Mouse (Mus musculus) MEL (cell line): ENCODE data around the gene Zmat1. TPM values are rescaled to one million over a fixed set of nuclear protein-coding genes. Genes with fewer than 3 reads are reported as not detected.
A peak's percentile ranks its signal among the peaks of the same experiment; 100 is the strongest.

ENCODE experiments used
- DNase-seq: peaks from one replicate; pipeline ENCODE4 v3.0.0; 2011; ENCODE audit warnings: low read depth, low spot score
- H3K27ac ChIP-seq: 2 replicates; pipeline ENCODE4 v1.5.1; 2012; ENCODE audit warnings: low read depth, mild to moderate bottlenecking, control low read depth, low read length, moderate library complexity; ENCODE audit not compliant: control insufficient read depth
- H3K27me3 ChIP-seq, 2 experiments: fragments of 150-350 bp in 1 of 2; sonication (generic) in 1 of 2; 2 replicates each; pipeline ENCODE4 v1.6.1; 2012; ENCODE audit warnings: low read length in 2 of 2, mild to moderate bottlenecking in 2 of 2, improper control_type of control experiment in 1 of 2, moderate library complexity in 1 of 2; ENCODE audit not compliant: insufficient read depth in 2 of 2, control insufficient read depth in 1 of 2
- H3K36me3 ChIP-seq, 2 experiments: 2 replicates each; pipeline ENCODE4 v1.6.1; 2012 to 2014; ENCODE audit warnings: low read length in 2 of 2, improper control_type of control experiment in 1 of 2, inconsistent platforms in 1 of 2, mild to moderate bottlenecking in 1 of 2; ENCODE audit not compliant: insufficient read depth in 2 of 2, control insufficient read depth in 1 of 2
- H3K4me1 ChIP-seq, 2 experiments: fragments of 150-350 bp in 1 of 2; sonication (generic) in 1 of 2; 2 replicates each; pipeline ENCODE4 v1.6.1; 2012; ENCODE audit warnings: low read length in 2 of 2, improper control_type of control experiment in 1 of 2, mild to moderate bottlenecking in 1 of 2; ENCODE audit not compliant: insufficient read depth in 2 of 2, control insufficient read depth in 1 of 2
- H3K4me3 ChIP-seq, 2 experiments: fragments of 150-350 bp in 1 of 2; sonication (generic) in 1 of 2; 2 replicates each; pipeline ENCODE4 v1.5.1; 2012; ENCODE audit warnings: low read depth in 2 of 2, low read length in 2 of 2, mild to moderate bottlenecking in 2 of 2, moderate library complexity in 2 of 2, control low read depth in 1 of 2, improper control_type of control experiment in 1 of 2; ENCODE audit not compliant: control insufficient read depth in 1 of 2, insufficient read depth in 1 of 2
- H3K79me2 ChIP-seq: 2 replicates; pipeline ENCODE4 v1.6.1; 2012; ENCODE audit warnings: mild to moderate bottlenecking, low read length, moderate library complexity; ENCODE audit not compliant: control insufficient read depth, poor library complexity, insufficient read depth
- H3K9ac ChIP-seq: 2 replicates; pipeline ENCODE4 v1.6.1; 2012; ENCODE audit warnings: low read depth, mild to moderate bottlenecking, control low read depth, low read length, moderate library complexity; ENCODE audit not compliant: control insufficient read depth, poor library complexity, severe bottlenecking
- H3K9me3 ChIP-seq: fragments of 150-350 bp; sonication (generic); replicated peaks from 2 replicates; pipeline ENCODE4 v1.6.1; 2012; ENCODE audit warnings: mild to moderate bottlenecking, low read length, improper control_type of control experiment, moderate library complexity; ENCODE audit not compliant: insufficient read depth
- CTCF ChIP-seq, 3 experiments: IDR thresholded peaks in 2 of 3; conservative IDR thresholded peaks in 1 of 3; 2 replicates each; pipeline ENCODE4 v1.5.1; 2011 to 2012; ENCODE audit warnings: low read length in 3 of 3, low read depth in 2 of 3, mild to moderate bottlenecking in 2 of 3, improper control_type of control experiment in 1 of 3, inconsistent platforms in 1 of 3, mixed read lengths in 1 of 3, moderate library complexity in 1 of 3; ENCODE audit not compliant: control insufficient read depth in 1 of 3, insufficient read depth in 1 of 3, poor library complexity in 1 of 3, severe bottlenecking in 1 of 3
- EP300 ChIP-seq, 2 experiments: IDR thresholded peaks; 2 replicates each; pipeline ENCODE4 v1.6.1; 2011; ENCODE audit warnings: improper control_type of control experiment in 2 of 2, low read length in 2 of 2, low read depth in 1 of 2, mild to moderate bottlenecking in 1 of 2
- JUND ChIP-seq: IDR thresholded peaks from 2 replicates; pipeline ENCODE4 v1.6.1; 2011; ENCODE audit warnings: low read depth, mild to moderate bottlenecking, improper control_type of control experiment, low read length
- MAFK ChIP-seq: IDR thresholded peaks from 2 replicates; pipeline ENCODE4 v1.6.1; 2011; ENCODE audit warnings: low read depth, mild to moderate bottlenecking, low read length, improper control_type of control experiment, borderline replicate concordance
- MAX ChIP-seq: IDR thresholded peaks from 2 replicates; pipeline ENCODE4 v1.6.1; 2011; ENCODE audit warnings: low read length, improper control_type of control experiment
- MAZ ChIP-seq: IDR thresholded peaks from 2 replicates; pipeline ENCODE4 v1.6.1; 2012; ENCODE audit warnings: low read depth, mild to moderate bottlenecking, inconsistent platforms, low read length, improper control_type of control experiment
- NRF1 ChIP-seq: IDR thresholded peaks from 2 replicates; pipeline ENCODE4 v1.6.1; 2014; ENCODE audit warnings: low read depth, mild to moderate bottlenecking, inconsistent platforms, low read length, improper control_type of control experiment, moderate library complexity; ENCODE audit not compliant: poor library complexity, insufficient read depth, severe bottlenecking
- POLR2A ChIP-seq, 2 experiments: IDR thresholded peaks; 2 replicates each; pipeline ENCODE4 v1.6.1; 2011 to 2012; ENCODE audit warnings: low read length in 2 of 2, mild to moderate bottlenecking in 2 of 2, control low read depth in 1 of 2, improper control_type of control experiment in 1 of 2, low read depth in 1 of 2, moderate library complexity in 1 of 2; ENCODE audit not compliant: control insufficient read depth in 1 of 2, insufficient read depth in 1 of 2, poor library complexity in 1 of 2
- RAD21 ChIP-seq: IDR thresholded peaks from 2 replicates; pipeline ENCODE4 v1.6.1; 2011; ENCODE audit warnings: mild to moderate bottlenecking, low read depth, low read length, improper control_type of control experiment
- RCOR1 ChIP-seq: IDR thresholded peaks from 2 replicates; pipeline ENCODE4 v1.6.1; 2012; ENCODE audit warnings: low read depth, mild to moderate bottlenecking, inconsistent platforms, low read length, improper control_type of control experiment
- SMC3 ChIP-seq: IDR thresholded peaks from 2 replicates; pipeline ENCODE4 v1.6.1; 2011; ENCODE audit warnings: low read depth, low read length, improper control_type of control experiment
- TBP ChIP-seq: IDR thresholded peaks from 2 replicates; pipeline ENCODE4 v1.8.0; 2011; ENCODE audit warnings: low read depth, low read length, improper control_type of control experiment
- USF1 ChIP-seq: IDR thresholded peaks from 2 replicates; pipeline ENCODE4 v1.6.1; 2014; ENCODE audit warnings: low read depth, mild to moderate bottlenecking, inconsistent platforms, low read length, improper control_type of control experiment, moderate library complexity
- USF2 ChIP-seq, 2 experiments: IDR thresholded peaks; 2 replicates each; pipeline ENCODE4 v1.6.1; 2011 to 2012; ENCODE audit warnings: improper control_type of control experiment in 2 of 2, low read length in 2 of 2, borderline replicate concordance in 1 of 2, inconsistent platforms in 1 of 2, low read depth in 1 of 2, mild to moderate bottlenecking in 1 of 2; ENCODE audit not compliant: insufficient read depth in 1 of 2
- ZC3H11A ChIP-seq: IDR thresholded peaks from 2 replicates; pipeline ENCODE4 v1.6.1; 2012; ENCODE audit warnings: low read depth, mild to moderate bottlenecking, inconsistent platforms, low read length, improper control_type of control experiment
- ZNF384 ChIP-seq: IDR thresholded peaks from 2 replicates; pipeline ENCODE4 v1.6.1; 2012; ENCODE audit warnings: low read depth, mild to moderate bottlenecking, inconsistent platforms, low read length, improper control_type of control experiment
- polyA plus RNA-seq, 2 experiments: library from polyadenylated mRNA; stranded (reverse) in 1 of 2; unstranded in 1 of 2; fragments of >175 nt in 1 of 2; fragments of >200 nt in 1 of 2; gene quantifications; 2 replicates each; pipeline versions ENCODE4 v1.2.1 to v1.2.4; 2012; ENCODE audit warnings: low replicate concordance in 2 of 2, low read depth in 1 of 2; ENCODE audit not compliant: insufficient read length in 2 of 2, insufficient read depth in 1 of 2, missing spikeins in 1 of 2
- total RNA-seq: library from RNA; depleted of rRNA; stranded (reverse); fragments of 300-350 nt; gene quantifications from 2 replicates; pipeline ENCODE4 v1.2.3, GENCODE M21; 2012

Zmat1 gene
- total and polyA plus RNA-seq, 3 experiments = 1.7 to 3.9 TPM; not detected in 1

GRCm38 (mm10) chrX:134963305-134964094 is 45.5 kb downstream of the Zmat1 start:
- Histone ChIP-seq H3K27me3 (peaks cover 0 to 6% of the 10 kb centered on the region in 2 experiments; a peak in 3 of 4 replicates), H3K27ac (no peak overlapping the region), H3K4me3 (peak overlapping the region in 1 of 2 experiments; percentile 36; a peak in 1 of 4 replicates), H3K9ac (no peak overlapping the region), H3K79me2 (no peaks in the 10 kb centered on the region), H3K9me3 (no peaks in the 10 kb centered on the region)
- DNase-seq = peak; percentile 72
- TF ChIP-seq EP300 (IDR thresholded peaks at IDR 0.05; ENCODE audit: low read depth in 1 of 2, low read length in 2 of 2) = no peak
- peak; percentile 62; the same call in 1 of the 2 replicates for TF ChIP-seq USF1
- TF ChIP-seq MAX = peak; percentile 31; the same call in 1 of the 2 replicates
- peak; percentile 66; the same call in 1 of the 2 replicates for TF ChIP-seq NRF1
- no peak for TF ChIP-seq USF2 (IDR thresholded peaks at IDR 0.05; ENCODE audit: borderline replicate concordance in 1 of 2, insufficient read depth in 1 of 2, low read depth in 1 of 2, low read length in 2 of 2)
- 0 out of 4 replicates have a peak, but pooled peaks of 1 of the 2 experiments have one; percentile 4 for TF ChIP-seq POLR2A (IDR thresholded peaks at IDR 0.05; ENCODE audit: control insufficient read depth in 1 of 2, insufficient read depth in 1 of 2, low read depth in 1 of 2, low read length in 2 of 2, poor library complexity in 1 of 2)
- TF ChIP-seq, all 39 proteins: peak for 4
- H3K4me1 ChIP-seq = no peaks in the 10 kb centered on the region
- no peaks in the 10 kb centered on the region for H3K36me3 ChIP-seq

- H3K79me2 ChIP-seq = no peaks in the 10 kb centered on the region
- no peak for TF ChIP-seq JUND
- peak; percentile 67 for TF ChIP-seq ZNF384
- no peak for TF ChIP-seq RCOR1
- no peak for TF ChIP-seq MAZ
- peak; percentile 77 for TF ChIP-seq ZC3H11A
- TF ChIP-seq MAFK = no peak
- TF ChIP-seq SMC3 = peak; percentile 94
- TF ChIP-seq NRF1 = no peak
- peak; percentile 63 to 95 (median 91) for TF ChIP-seq CTCF (IDR thresholded peaks at IDR 0.05 in 2 of 3, conservative IDR thresholded peaks at IDR 0.05 in 1 of 3; ENCODE audit: control insufficient read depth in 1 of 3, insufficient read depth in 1 of 3, low read depth in 2 of 3, low read length in 3 of 3, poor library complexity in 1 of 3, severe bottlenecking in 1 of 3)
- TF ChIP-seq RAD21 = peak; percentile 86
- 0 out of 2 replicates have a peak, but pooled peaks have one; percentile 34 for TF ChIP-seq TBP
- TF ChIP-seq, all 39 proteins: peak for 6
- DNase-seq = peak; percentile 76
- H3K27me3 ChIP-seq = peaks cover 8 to 13% of the 10 kb centered on the region in 2 experiments
- H3K9me3 ChIP-seq = no peaks in the 10 kb centered on the region
- H3K36me3 ChIP-seq = peaks cover 0 to 2% of the 10 kb centered on the region in 2 experiments; a peak in 1 of 4 replicates
- no peak overlapping the region for H3K27ac ChIP-seq
- H3K4me3 ChIP-seq = no peak overlapping the region
- peaks cover 0 to 2% of the 10 kb centered on the region in 2 experiments; a peak in 1 of 4 replicates for H3K4me1 ChIP-seq
- H3K9ac ChIP-seq = no peak overlapping the region
Observed at GRCm38 (mm10) chrX:134930361-134930760, 78.6 kb downstream of the Zmat1 start.
